Mouse (Mus musculus) kidney, postnatal 4 days (tissue): ENCODE data around the gene Ces1f.
A peak's percentile ranks its signal among the peaks of the same experiment; 100 is the strongest.
"Not testable (repeated sequence)": the region's sequence is repeated elsewhere in the genome, so short reads cannot be mapped to it uniquely, and the experiment has no call there.

Source experiments
- DNase-seq, 2 experiments: peaks; one replicate each; pipeline ENCODE4 v3.0.0; 2021; ENCODE audit warnings: mixed read lengths in 2 of 2

Ces1f gene

GRCm38 (mm10) chr8:93279556-93279955, at the start of gene Ces1f:
Gene Ces1f (minus strand): TSS chr8:93279747.
- no peak for DNase-seq

DNA sequence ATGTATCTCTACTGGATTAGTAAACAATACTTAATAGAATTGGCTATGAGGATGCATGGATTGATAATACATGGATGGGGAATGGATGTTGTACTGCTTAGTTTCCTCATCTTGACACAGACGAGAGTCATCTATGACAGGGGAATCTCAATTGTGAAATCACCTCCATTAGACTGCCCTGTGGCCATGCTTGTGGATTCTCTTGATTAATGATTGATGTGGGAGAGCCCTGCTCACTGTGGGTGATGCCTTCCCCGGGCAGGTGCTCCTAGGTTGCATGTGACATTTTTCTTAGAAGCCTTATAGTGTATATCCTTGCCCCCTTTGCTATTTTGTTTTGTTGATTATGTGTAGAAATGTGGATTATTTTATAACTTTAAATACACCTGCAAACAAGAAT, 45.6 kb upstream of the Ces1f start:
- no peak for DNase-seq

- no peak for DNase-seq
Observed at GRCm38 (mm10) chr8:93317031-93317430, 37.5 kb upstream of the Ces1f start.

DNA sequence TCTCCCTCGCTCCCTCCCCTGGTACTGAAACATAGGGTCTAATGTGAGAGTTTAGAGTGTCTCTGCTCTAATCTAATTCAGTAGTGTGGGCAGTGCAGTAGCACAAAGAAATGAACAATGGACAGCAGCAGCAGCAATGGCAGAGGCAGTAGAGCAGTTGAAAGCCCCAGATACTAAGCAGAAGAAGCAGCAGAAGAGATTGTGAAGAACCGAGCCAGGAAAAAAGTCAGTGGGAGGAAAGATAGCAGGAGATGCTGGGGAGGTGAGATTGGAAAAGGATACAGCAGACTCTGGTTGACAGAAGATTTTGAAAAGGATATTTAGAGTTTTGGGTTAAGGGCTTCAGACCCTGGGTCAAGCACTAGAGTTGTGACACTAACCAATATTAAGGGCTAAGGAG, 36.0 kb upstream of the Ces1f start:
- no peak for DNase-seq

- no peak for DNase-seq
Observed at GRCm38 (mm10) chr8:93283896-93284295, 4.3 kb upstream of the Ces1f start.

GRCm38 (mm10) chr8:93282349-93282748, 2.8 kb upstream of the Ces1f start:
- no peak for DNase-seq

GRCm38 (mm10) chr8:93278176-93278805, 1.3 kb downstream of the Ces1f start:
- no peak for DNase-seq

DNA sequence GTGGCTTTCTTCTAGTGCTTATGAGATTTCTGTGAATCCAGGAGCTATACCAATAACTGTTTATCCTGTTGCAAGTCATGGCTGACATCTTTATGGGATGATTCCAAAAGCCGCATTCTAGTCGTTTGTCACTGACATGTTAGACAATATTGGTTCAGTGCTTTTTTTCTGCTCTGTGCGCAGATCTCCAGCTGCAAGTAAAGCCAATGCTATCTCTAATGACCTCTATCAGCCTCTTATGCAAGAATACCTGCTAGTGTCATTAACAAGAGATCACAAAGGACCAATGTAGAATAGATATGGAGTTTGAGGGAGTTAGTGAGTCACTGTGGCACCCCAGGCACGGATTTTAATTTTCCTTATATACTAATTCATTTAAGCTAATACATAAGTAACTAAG, 4.9 kb downstream of the Ces1f start:
- DNase-seq = no peak

- DNase-seq = no peak
Observed at GRCm38 (mm10) chr8:93273321-93273720, 6.2 kb downstream of the Ces1f start.

- DNase-seq = peak; percentile 12 to 14
Observed at GRCm38 (mm10) chr8:93272686-93273085, 6.9 kb downstream of the Ces1f start.

GRCm38 (mm10) chr8:93261436-93261835, 18.1 kb downstream of the Ces1f start:
- peak; percentile 8 to 15 for DNase-seq

DNA sequence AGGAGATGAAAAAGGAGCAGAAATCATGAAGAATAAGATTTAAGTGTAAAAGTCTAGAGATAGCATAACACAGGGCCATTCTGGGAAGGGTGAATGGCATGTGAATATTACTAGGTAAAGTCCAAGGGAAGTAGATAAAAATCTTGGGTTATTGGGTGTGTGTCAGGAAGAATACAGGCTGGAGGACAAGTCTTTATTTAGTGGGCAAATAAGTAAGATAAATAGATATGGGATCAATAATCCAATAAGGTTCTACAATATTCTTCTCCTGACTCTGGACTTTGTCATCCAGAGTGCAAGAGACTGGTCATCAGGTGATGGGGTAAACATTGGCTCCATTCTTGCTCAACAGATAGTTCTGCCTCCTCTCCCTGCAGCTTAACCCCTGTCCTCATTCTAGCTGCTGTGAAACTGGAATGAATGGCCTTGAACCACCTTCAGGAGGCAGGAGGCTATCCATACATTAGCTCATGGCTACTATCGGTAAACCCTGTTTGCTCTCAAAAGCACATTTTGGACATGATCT, 27.1 kb downstream of the Ces1f start:
- no peak for DNase-seq

GRCm38 (mm10) chr8:93246057-93246456, 33.5 kb downstream of the Ces1f start:
- DNase-seq = no peak

- no peak for DNase-seq
Observed at GRCm38 (mm10) chr8:93239884-93240283, 39.7 kb downstream of the Ces1f start.

DNA sequence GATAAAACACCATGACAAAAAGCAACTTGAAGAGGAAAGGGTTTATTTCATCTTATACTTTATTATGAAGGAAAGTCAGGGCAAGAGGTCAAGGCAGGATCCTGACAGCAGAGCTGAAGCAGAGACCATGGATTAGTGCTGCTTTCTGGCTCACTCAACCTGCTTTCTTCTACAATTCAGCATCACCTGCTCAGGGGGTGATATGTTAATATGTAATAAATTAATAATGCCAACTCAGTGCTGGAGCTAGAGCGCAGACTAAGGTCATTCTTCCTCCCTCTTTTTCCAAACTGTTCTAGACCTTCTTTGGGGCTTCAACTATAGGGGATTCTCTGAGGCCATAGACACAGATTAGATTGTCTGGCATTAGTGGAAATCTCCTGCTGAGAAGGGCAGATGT, 43.9 kb downstream of the Ces1f start:
- DNase-seq = no peak

- no peak for DNase-seq
Observed at GRCm38 (mm10) chr8:93234706-93235105, 44.8 kb downstream of the Ces1f start.

DNA sequence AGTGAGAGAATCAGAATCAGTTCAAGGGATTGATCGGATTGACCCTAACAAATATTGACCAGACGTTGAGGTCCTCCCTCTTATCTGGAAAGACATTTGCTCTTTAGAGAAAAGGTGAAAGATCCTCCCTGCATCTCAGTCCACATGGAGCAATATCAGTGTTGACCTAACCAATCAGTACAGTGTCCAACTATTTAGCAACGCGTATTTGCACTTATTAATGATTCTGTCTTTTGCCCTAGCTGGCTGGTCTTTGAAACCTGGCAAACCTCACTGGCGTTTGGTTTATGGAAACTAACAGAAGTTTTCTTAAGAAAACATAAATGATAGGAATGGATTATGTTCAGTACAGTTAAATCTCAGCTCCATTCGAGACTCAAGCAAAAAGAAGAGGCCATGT, 45.5 kb downstream of the Ces1f start:
- DNase-seq = no peak

- DNase-seq = peak in 1 of 2 experiments; percentile 4
Observed at GRCm38 (mm10) chr8:93229446-93229845, 50.1 kb downstream of the Ces1f start, which contains the start of gene Ces1e. Gene Ces1e (minus strand): TSS chr8:93229619.

- DNase-seq = peak in 1 of 2 experiments; percentile 6
Observed at GRCm38 (mm10) chr8:93228673-93229370, 50.7 kb downstream of the Ces1f start.

- not testable (repeated sequence) for DNase-seq
Observed at GRCm38 (mm10) chr8:93226471-93226870, 53.1 kb downstream of the Ces1f start.

DNA sequence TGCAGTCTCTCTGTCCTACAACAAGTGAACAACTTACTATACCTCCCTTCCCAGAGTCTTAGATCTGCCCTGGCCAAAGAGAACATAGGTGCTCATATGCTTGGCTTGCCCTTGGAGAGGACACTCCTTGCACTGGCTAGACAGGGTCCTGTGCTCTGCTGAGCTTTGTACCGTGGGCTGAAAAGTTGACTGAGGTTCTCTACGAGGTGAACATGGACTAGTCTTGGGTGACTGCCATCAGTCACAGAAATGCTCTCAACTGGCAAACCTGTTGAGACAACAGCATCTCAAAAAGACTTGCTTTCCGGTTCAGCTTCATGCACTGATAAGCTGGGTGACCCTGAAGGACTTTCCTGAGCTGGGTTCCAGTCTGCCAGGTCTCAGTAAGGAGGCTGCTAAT, 57.7 kb downstream of the Ces1f start:
- DNase-seq = no peak

GRCm38 (mm10) chr8:93217867-93218266, 61.7 kb downstream of the Ces1f start:
- DNase-seq = no peak

DNA sequence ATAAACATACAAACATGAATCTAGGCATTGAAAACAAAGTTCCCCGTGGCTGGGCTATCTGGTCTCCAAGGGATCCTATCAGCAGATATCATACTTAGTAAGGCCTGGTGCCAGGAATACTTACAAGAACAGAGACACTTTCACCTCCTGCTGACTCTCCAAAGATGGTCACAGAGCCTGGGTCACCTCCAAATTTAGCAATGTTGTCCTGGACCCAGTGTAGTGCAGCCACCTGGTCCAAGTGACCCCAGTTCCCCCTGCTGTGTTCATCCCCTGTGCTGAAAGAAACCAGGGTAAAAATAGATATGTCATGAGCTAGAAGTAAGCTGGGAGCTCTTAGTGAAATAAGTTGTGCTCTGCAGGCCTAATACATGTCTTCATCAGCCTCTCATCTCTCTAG, 62.2 kb downstream of the Ces1f start:
- no peak for DNase-seq

DNA sequence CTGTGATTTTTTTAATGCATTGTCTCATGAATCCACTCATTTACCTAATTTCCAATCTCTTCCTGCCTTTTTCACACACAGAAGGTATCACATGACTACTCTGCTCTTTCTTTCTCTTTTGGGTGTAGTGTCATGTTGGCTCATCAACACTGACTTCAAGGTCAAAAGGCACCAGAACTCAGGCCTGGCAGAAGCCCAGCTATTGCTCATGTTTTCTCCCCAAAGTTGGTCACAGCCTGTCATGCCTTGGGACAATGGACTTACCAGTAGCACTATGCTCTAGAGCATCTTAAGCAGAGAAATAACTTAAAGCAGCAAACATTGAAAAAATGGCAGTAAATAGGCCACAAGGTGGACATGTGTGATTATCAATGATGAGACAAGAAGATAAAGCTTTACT, 68.5 kb downstream of the Ces1f start:
- DNase-seq = no peak
